Mouse (Mus musculus) MEL (cell line): ENCODE data around the gene Hdac7.

Experiments
- CTCF ChIP-seq, 3 experiments: IDR thresholded peaks in 2 of 3; conservative IDR thresholded peaks in 1 of 3; 2 replicates each; pipeline ENCODE4 v1.5.1; 2011 to 2012; ENCODE audit warnings: low read length in 3 of 3, low read depth in 2 of 3, mild to moderate bottlenecking in 2 of 3, improper control_type of control experiment in 1 of 3, inconsistent platforms in 1 of 3, mixed read lengths in 1 of 3, moderate library complexity in 1 of 3; ENCODE audit not compliant: control insufficient read depth in 1 of 3, insufficient read depth in 1 of 3, poor library complexity in 1 of 3, severe bottlenecking in 1 of 3
- ELF1 ChIP-seq: IDR thresholded peaks from 2 replicates; pipeline ENCODE4 v1.6.1; 2014; ENCODE audit warnings: low read depth, mild to moderate bottlenecking, inconsistent platforms, low read length, improper control_type of control experiment, moderate library complexity
- EP300 ChIP-seq, 2 experiments: IDR thresholded peaks; 2 replicates each; pipeline ENCODE4 v1.6.1; 2011; ENCODE audit warnings: improper control_type of control experiment in 2 of 2, low read length in 2 of 2, low read depth in 1 of 2, mild to moderate bottlenecking in 1 of 2
- KAT2A ChIP-seq: conservative IDR thresholded peaks from 2 replicates; pipeline ENCODE4 v1.6.1; 2012; ENCODE audit warnings: low read depth, low read length, improper control_type of control experiment, inconsistent platforms
- MEF2A ChIP-seq: IDR thresholded peaks from 2 replicates; pipeline ENCODE4 v1.6.1; 2014; ENCODE audit warnings: low read depth, mild to moderate bottlenecking, inconsistent platforms, low read length, improper control_type of control experiment; ENCODE audit not compliant: poor library complexity, insufficient replicate concordance, severe bottlenecking; ENCODE audit errors: extremely low read depth
- POLR2A ChIP-seq, 2 experiments: IDR thresholded peaks; 2 replicates each; pipeline ENCODE4 v1.6.1; 2011 to 2012; ENCODE audit warnings: low read length in 2 of 2, mild to moderate bottlenecking in 2 of 2, control low read depth in 1 of 2, improper control_type of control experiment in 1 of 2, low read depth in 1 of 2, moderate library complexity in 1 of 2; ENCODE audit not compliant: control insufficient read depth in 1 of 2, insufficient read depth in 1 of 2, poor library complexity in 1 of 2
- POLR2AphosphoS5 ChIP-seq: IDR thresholded peaks from 2 replicates; pipeline ENCODE4 v1.6.1; 2012; ENCODE audit warnings: low read depth, borderline replicate concordance, mild to moderate bottlenecking, inconsistent platforms, low read length, moderate library complexity, mixed read lengths
- SMC3 ChIP-seq: IDR thresholded peaks from 2 replicates; pipeline ENCODE4 v1.6.1; 2011; ENCODE audit warnings: low read depth, low read length, improper control_type of control experiment
- TBP ChIP-seq: IDR thresholded peaks from 2 replicates; pipeline ENCODE4 v1.8.0; 2011; ENCODE audit warnings: low read depth, low read length, improper control_type of control experiment
- UBTF ChIP-seq: IDR thresholded peaks from 2 replicates; pipeline ENCODE4 v1.6.1; 2012; ENCODE audit warnings: low read depth, mild to moderate bottlenecking, inconsistent platforms, low read length, improper control_type of control experiment, moderate library complexity, borderline replicate concordance; ENCODE audit not compliant: insufficient read depth

GRCm38 (mm10) chr15:97743210-97743609 is 101.1 kb downstream of the Hdac7 start:
- TF ChIP-seq UBTF (no peak), TBP (no peak), POLR2A (IDR thresholded peaks at IDR 0.05; ENCODE audit: control insufficient read depth in 1 of 2, insufficient read depth in 1 of 2, low read depth in 1 of 2, low read length in 2 of 2, poor library complexity in 1 of 2) (no peak), CTCF (IDR thresholded peaks at IDR 0.05 in 2 of 3, conservative IDR thresholded peaks at IDR 0.05 in 1 of 3; ENCODE audit: control insufficient read depth in 1 of 3, insufficient read depth in 1 of 3, low read depth in 2 of 3, low read length in 3 of 3, poor library complexity in 1 of 3, severe bottlenecking in 1 of 3) (no peak), POLR2AphosphoS5 (no peak), ELF1 (no peak), EP300 (IDR thresholded peaks at IDR 0.05; ENCODE audit: low read depth in 1 of 2, low read length in 2 of 2) (no peak), SMC3 (no peak), MEF2A (no peak), KAT2A (no peak)
